ENCODE assay signal across 8 mouse cellular contexts in genomic region chr8:75110093-75110492, GRCm38 (mm10). TPM values are rescaled to one million over a fixed set of nuclear protein-coding genes. Genes with fewer than 3 reads are reported as not detected.
DNase-seq lines count a peak whose midpoint lies in the region; ATAC-seq and TF ChIP-seq lines count a peak whose summit lies in the region.

No protein-coding gene starts in this region.

- no peak for TF ChIP-seq CTCF in lung, adult 2 months (IDR thresholded peaks at IDR 0.05; ENCODE audit: insufficient read depth, low read length)

- TF ChIP-seq POLR2A in lung, adult 2 months (IDR thresholded peaks at IDR 0.05; ENCODE audit: borderline replicate concordance, extremely low read depth, low read depth, low read length) = no peak

- H3K4me2 ChIP-seq in embryonic facial prominence, embryonic 13.5 days = peak overlapping the region; percentile 97
- H3K4me2 ChIP-seq in hindbrain, embryonic 15.5 days = peak overlapping the region; percentile 83
- H3K4me2 ChIP-seq in midbrain, embryonic 16.5 days (ENCODE audit: low read length) = peak overlapping the region; percentile 91

- H3K27me3 ChIP-seq in embryonic facial prominence, embryonic 13.5 days = no peaks in the 10 kb centered on the region
- H3K27me3 ChIP-seq in hindbrain, embryonic 15.5 days = no peaks in the 10 kb centered on the region
- H3K27me3 ChIP-seq in midbrain, embryonic 16.5 days (ENCODE audit: control insufficient read depth, insufficient read depth, low read depth, low read length) = no peaks in the 10 kb centered on the region

- H3K9ac ChIP-seq in embryonic facial prominence, embryonic 13.5 days = peak overlapping the region; percentile 86
- peak overlapping the region; percentile 32 for H3K9ac ChIP-seq in hindbrain, embryonic 15.5 days
- H3K9ac ChIP-seq in midbrain, embryonic 16.5 days (ENCODE audit: low read depth, low read length) = peak overlapping the region; percentile 54

- H3K36me3 ChIP-seq in embryonic facial prominence, embryonic 13.5 days = peaks cover 34% of the 10 kb centered on the region
- 0 out of 2 replicates have a peak, but pooled peaks cover 5% of the 10 kb centered on the region for H3K36me3 ChIP-seq in hindbrain, embryonic 15.5 days
- H3K36me3 ChIP-seq in midbrain, embryonic 16.5 days (ENCODE audit: control insufficient read depth, insufficient read depth, low read length) = no peaks in the 10 kb centered on the region

- intact Hi-C loops in gastrocnemius, postnatal 14 days (cut with DNase I; ENCODE audit: low total_unique reads) = no loop called here

- no peak for ATAC-seq in embryonic facial prominence, embryonic 13.5 days (ENCODE audit: insufficient number of reproducible peaks, insufficient read depth, low FRiP score, low TSS enrichment, low read depth)
- no peak for ATAC-seq in hindbrain, embryonic 15.5 days (ENCODE audit: low FRiP score, low read depth)
- no peak for ATAC-seq in midbrain, embryonic 16.5 days

- H3K27ac ChIP-seq in embryonic facial prominence, embryonic 13.5 days = no peak overlapping the region
- no peak overlapping the region for H3K27ac ChIP-seq in hindbrain, embryonic 15.5 days (replicated peaks)
- no peak overlapping the region for H3K27ac ChIP-seq in midbrain, embryonic 16.5 days (ENCODE audit: low read length)

- no peaks in the 10 kb centered on the region for H3K9me3 ChIP-seq in embryonic facial prominence, embryonic 13.5 days
- H3K9me3 ChIP-seq in hindbrain, embryonic 15.5 days = no peaks in the 10 kb centered on the region
- no peaks in the 10 kb centered on the region for H3K9me3 ChIP-seq in midbrain, embryonic 16.5 days (replicated peaks; ENCODE audit: control insufficient read depth, low read length, poor library complexity, severe bottlenecking)

- H3K4me3 ChIP-seq in lung, adult 2 months (replicated peaks; ENCODE audit: extremely low read depth, low read depth, low read length) = peak overlapping the region; percentile 83
- peak overlapping the region; percentile 81 for H3K4me3 ChIP-seq in embryonic facial prominence, embryonic 13.5 days
- H3K4me3 ChIP-seq in hindbrain, embryonic 15.5 days = peak overlapping the region; percentile 72
- peak overlapping the region; percentile 79 for H3K4me3 ChIP-seq in midbrain, embryonic 16.5 days (ENCODE audit: low read depth, low read length)

- no peak for DNase-seq in lung, adult 2 months
- no peak for DNase-seq in lung, postnatal 14 days
- no peak for DNase-seq in c-Kit-positive CD71-positive TER-119-positive erythroid progenitor cells, embryonic 14.5 days (ENCODE audit: low spot score)
- no peak for DNase-seq in gastrocnemius, postnatal 14 days
- no peak for DNase-seq in layer of hippocampus, adult 9-11 months

- peaks cover 3% of the 10 kb centered on the region; the same call in 1 of the 2 replicates for H3K4me1 ChIP-seq in lung, adult 2 months (ENCODE audit: control insufficient read depth, insufficient read depth, low read length)
- H3K4me1 ChIP-seq in embryonic facial prominence, embryonic 13.5 days = peaks cover 25% of the 10 kb centered on the region
- H3K4me1 ChIP-seq in hindbrain, embryonic 15.5 days (replicated peaks) = peaks cover 14% of the 10 kb centered on the region
- H3K4me1 ChIP-seq in midbrain, embryonic 16.5 days (ENCODE audit: control insufficient read depth, insufficient read depth, low read length) = peaks cover 11% of the 10 kb centered on the region

- 9% methylated on average over 13 of the region's 13 CpGs for WGBS in lung, adult 2 months
- 19% methylated on average over 13 of the region's 13 CpGs for WGBS in embryonic facial prominence, embryonic 13.5 days
- WGBS in hindbrain, embryonic 15.5 days = 23% methylated on average over 13 of the region's 13 CpGs
- 19% methylated on average over 13 of the region's 13 CpGs for WGBS in midbrain, embryonic 16.5 days

RNA-seq across cellular contexts. Expression of gene Mcm5, which starts 0.7 kb away (rescaled TPM):
- polyA plus RNA-seq in lung, adult 2 months (2012; rRNA removed) = 8.0 and 9.2 TPM in 2 replicates
- 159 and 177 TPM in 2 replicates for polyA plus RNA-seq in embryonic facial prominence, embryonic 13.5 days (2015; fragmentation: Nextera tagmentation; extraction: Ambion mirVana)
- polyA plus RNA-seq in hindbrain, embryonic 15.5 days (2015; fragmentation: Nextera tagmentation; extraction: Ambion mirVana) = 41.0 and 42.9 TPM in 2 replicates
- 23.0 and 24.9 TPM in 2 replicates for polyA plus RNA-seq in midbrain, embryonic 16.5 days (2015; fragmentation: Nextera tagmentation; extraction: Ambion mirVana)
- 1 to 10 TPM; 4.4 to 7.1 TPM for total RNA-seq in gastrocnemius, postnatal 14 days (2021)

RNA-seq across cellular contexts. Expression of gene Hmox1, which starts 16.7 kb away (rescaled TPM):
- 40.0 and 58.0 TPM in 2 replicates for polyA plus RNA-seq in lung, adult 2 months (2012; rRNA removed)
- polyA plus RNA-seq in embryonic facial prominence, embryonic 13.5 days (2015; fragmentation: Nextera tagmentation; extraction: Ambion mirVana) = 24.0 and 29.0 TPM in 2 replicates
- polyA plus RNA-seq in hindbrain, embryonic 15.5 days (2015; fragmentation: Nextera tagmentation; extraction: Ambion mirVana) = 14.0 and 15.1 TPM in 2 replicates
- polyA plus RNA-seq in midbrain, embryonic 16.5 days (2015; fragmentation: Nextera tagmentation; extraction: Ambion mirVana) = 9.5 and 9.7 TPM in 2 replicates
- 10 to 100 TPM; 12.2 to 13.8 TPM for total RNA-seq in gastrocnemius, postnatal 14 days (2021)

Comparison
In these comparisons a context has a peak if more than half of its experiments do, and no peak if none do; other contexts are left out.
1. H3K9ac ChIP-seq: peak in every context shown above with its lines; median percentile 86 in embryonic facial prominence, embryonic 13.5 days; 54 in midbrain, embryonic 16.5 days; 32 in hindbrain, embryonic 15.5 days.